In the genomic region with DNA sequence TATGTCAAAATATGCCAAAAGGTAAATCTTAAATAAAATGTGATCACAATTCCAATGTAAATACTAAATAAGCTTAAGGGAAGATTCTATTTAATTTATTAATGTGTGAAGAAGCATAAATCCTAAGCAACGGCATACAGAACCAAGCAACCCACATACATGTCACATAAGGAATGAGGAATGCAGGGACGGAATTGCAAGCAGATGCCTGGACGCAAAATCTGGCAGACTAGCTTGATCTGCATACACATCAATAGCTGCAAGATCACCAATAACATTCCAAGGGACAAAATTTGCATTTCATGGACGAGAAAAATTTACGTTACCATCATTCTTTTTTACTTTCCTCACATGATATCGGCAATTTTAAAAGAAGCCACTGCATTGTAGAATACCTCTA, we compare ENCODE assay signal across 22 mouse cellular contexts. TPM values are rescaled to one million over a fixed set of nuclear protein-coding genes. Genes with fewer than 3 reads are reported as not detected.
"Had no signal": no experiment of that assay in that cellular context is flagged by ENCODE, and none has a peak within 500 bp of the region (broad histone marks: within the 10 kb centered on the region; RNA-seq: fewer than 3 reads in every experiment).

No protein-coding gene starts in this region.

- H3K27ac ChIP-seq: midbrain, embryonic 13.5 days; neural tube, embryonic 12.5 days; stomach, embryonic 15.5 days; stomach, postnatal 0 days had no signal

- ATAC-seq: midbrain, embryonic 13.5 days; midbrain, embryonic 16.5 days had no signal

- H3K4me1 ChIP-seq: midbrain, embryonic 13.5 days; neural tube, embryonic 12.5 days; stomach, embryonic 15.5 days had no signal

- H3K4me2 ChIP-seq: lung, embryonic 14.5 days; midbrain, embryonic 11.5 days; midbrain, embryonic 13.5 days; neural tube, embryonic 12.5 days; stomach, embryonic 15.5 days had no signal

- H3K27me3 ChIP-seq: midbrain, embryonic 13.5 days; neural tube, embryonic 12.5 days; stomach, embryonic 15.5 days had no signal

- H3K4me3 ChIP-seq: midbrain, embryonic 13.5 days; neural tube, embryonic 12.5 days; stomach, embryonic 15.5 days had no signal

- H3K9ac ChIP-seq: lung, embryonic 14.5 days; midbrain, embryonic 13.5 days; neural tube, embryonic 12.5 days; stomach, embryonic 15.5 days had no signal

- H3K36me3 ChIP-seq: midbrain, embryonic 13.5 days; neural tube, embryonic 12.5 days; stomach, embryonic 15.5 days had no signal

- DNase-seq: lung, adult 18-20 months; lung, embryonic 14.5 days; lung, postnatal 10 days; lung, postnatal 4 days; right cerebral cortex, postnatal 14 days; thymus, adult 2 months; thymus, postnatal 25 days; thymus, postnatal 4 days had no signal

- H3K9me3 ChIP-seq: midbrain, embryonic 13.5 days; neural tube, embryonic 12.5 days; stomach, embryonic 15.5 days had no signal

RNA-seq across cellular contexts. Expression of gene Zfp42, which starts 51.1 kb away (rescaled TPM):
- total RNA-seq: megakaryocyte, adult 5-6 weeks; megakaryocyte-erythroid progenitor cell, adult 5-6 weeks; monocyte, adult 5-6 weeks; neutrophil, adult 5-6 weeks had no signal
- polyA plus RNA-seq: liver, embryonic 16.5 days; lung, embryonic 14.5 days; lung, embryonic 16.5 days; midbrain, embryonic 13.5 days; midbrain, embryonic 16.5 days; neural tube, embryonic 12.5 days; neural tube, embryonic 14.5 days; spleen, adult 2 months; stomach, embryonic 15.5 days; thymus, adult 2 months had no signal
